Mouse (Mus musculus) erythroblast, embryonic 14.5 days (primary cell): Measurements from ENCODE around the gene Ogt. TPM values are rescaled to one million over a fixed set of nuclear protein-coding genes. Genes with fewer than 3 reads are reported as not detected.

ENCODE experiments used
- H3K27me3 ChIP-seq: 2 replicates; pipeline ENCODE4 v1.6.1; 2012; ENCODE audit warnings: inconsistent platforms; ENCODE audit not compliant: control insufficient read depth
- H3K36me3 ChIP-seq: 2 replicates; pipeline ENCODE4 v1.6.1; 2012; ENCODE audit warnings: mild to moderate bottlenecking, inconsistent platforms; ENCODE audit not compliant: control insufficient read depth
- H3K4me1 ChIP-seq: 2 replicates; pipeline ENCODE4 v1.6.1; 2012; ENCODE audit warnings: inconsistent platforms; ENCODE audit not compliant: control insufficient read depth
- H3K4me3 ChIP-seq: replicated peaks from 2 replicates; pipeline ENCODE3; 2012; ENCODE audit warnings: moderate library complexity, mild to moderate bottlenecking, inconsistent platforms
- H3K9me3 ChIP-seq: 2 replicates; pipeline ENCODE4 v1.6.1; 2012; ENCODE audit warnings: low read length, inconsistent platforms, mixed read lengths; ENCODE audit not compliant: control insufficient read depth
- GATA1 ChIP-seq: IDR thresholded peaks from 2 replicates; pipeline ENCODE4 v1.6.1; 2012; ENCODE audit warnings: low read length, inconsistent platforms, mixed read lengths
- TAL1 ChIP-seq: IDR thresholded peaks from 3 replicates; pipeline ENCODE4 v1.6.1; 2012; ENCODE audit warnings: low read length, inconsistent platforms, mixed read lengths
- polyA plus RNA-seq: library from polyadenylated mRNA; stranded (reverse); fragments of >175 nt; gene quantifications from 2 replicates; pipeline ENCODE4 v1.2.3, GENCODE M21; 2012

Ogt gene
- polyA plus RNA-seq, 1 experiment: 0.14 TPM

- TF ChIP-seq GATA1: no peak
- TF ChIP-seq TAL1: no peak
- Histone ChIP-seq H3K4me1 (no peaks in the 10 kb centered on the region), H3K27me3 (peaks cover 5% of the 10 kb centered on the region), H3K4me3 (no peak overlapping the region), H3K9me3 (no peaks in the 10 kb centered on the region), H3K36me3 (no peaks in the 10 kb centered on the region)
Measured at GRCm38 (mm10) chrX:101732644-101733043, 92.8 kb downstream of the Ogt start.

GRCm38 (mm10) chrX:101733288-101733687 is 93.4 kb downstream of the Ogt start:
- H3K4me3 ChIP-seq: no peak overlapping the region
- H3K4me1 ChIP-seq: no peaks in the 10 kb centered on the region
- no peaks in the 10 kb centered on the region for H3K9me3 ChIP-seq
- peaks cover 5% of the 10 kb centered on the region for H3K27me3 ChIP-seq
- no peaks in the 10 kb centered on the region for H3K36me3 ChIP-seq
- TF ChIP-seq GATA1 (no peak), TAL1 (no peak)

- Histone ChIP-seq H3K4me3 (no peak within 1 kb of the TSS), H3K4me1 (no peaks in the 10 kb centered on the region), H3K9me3 (no peaks in the 10 kb centered on the region), H3K27me3 (peaks cover 5% of the 10 kb centered on the region), H3K36me3 (no peaks in the 10 kb centered on the region)
- TF ChIP-seq TAL1 (no peak), GATA1 (no peak)
Measured at GRCm38 (mm10) chrX:101733828-101734319, 94.0 kb downstream of the Ogt start, which contains the start of gene Cxcr3. Cxcr3 (minus strand) TSS chrX:101734269.

Other genes with a start within 250 kb of the Ogt start
- gene Zmym3, start 219.2 kb upstream of the Ogt start, polyA plus RNA-seq: 0.13 and 0.71 TPM in 2 replicates
- gene Nono, start 210.7 kb upstream of the Ogt start, polyA plus RNA-seq: 1.7 and 2.5 TPM in 2 replicates
- gene Itgb1bp2, start 191.0 kb upstream of the Ogt start, polyA plus RNA-seq: 0.06 TPM in 1 of 2 replicates, not detected in the other
- 0.39 and 0.65 TPM in 2 replicates for gene Taf1, start 107.3 kb upstream of the Ogt start, polyA plus RNA-seq
- not detected in 2 replicates for gene Cxcr3, start 94.2 kb downstream of the Ogt start, polyA plus RNA-seq
- 0.05 TPM in 1 of 2 replicates, not detected in the other for gene Gm4779, start 154.4 kb downstream of the Ogt start, polyA plus RNA-seq
- not detected in 2 replicates for gene 8030474K03Rik, start 154.6 kb downstream of the Ogt start, polyA plus RNA-seq
- gene Nhsl2, start 209.3 kb downstream of the Ogt start, polyA plus RNA-seq: not detected in 2 replicates